Mouse (Mus musculus): Measurements from ENCODE around the gene Mfsd9.

Gene Mfsd9

DNA sequence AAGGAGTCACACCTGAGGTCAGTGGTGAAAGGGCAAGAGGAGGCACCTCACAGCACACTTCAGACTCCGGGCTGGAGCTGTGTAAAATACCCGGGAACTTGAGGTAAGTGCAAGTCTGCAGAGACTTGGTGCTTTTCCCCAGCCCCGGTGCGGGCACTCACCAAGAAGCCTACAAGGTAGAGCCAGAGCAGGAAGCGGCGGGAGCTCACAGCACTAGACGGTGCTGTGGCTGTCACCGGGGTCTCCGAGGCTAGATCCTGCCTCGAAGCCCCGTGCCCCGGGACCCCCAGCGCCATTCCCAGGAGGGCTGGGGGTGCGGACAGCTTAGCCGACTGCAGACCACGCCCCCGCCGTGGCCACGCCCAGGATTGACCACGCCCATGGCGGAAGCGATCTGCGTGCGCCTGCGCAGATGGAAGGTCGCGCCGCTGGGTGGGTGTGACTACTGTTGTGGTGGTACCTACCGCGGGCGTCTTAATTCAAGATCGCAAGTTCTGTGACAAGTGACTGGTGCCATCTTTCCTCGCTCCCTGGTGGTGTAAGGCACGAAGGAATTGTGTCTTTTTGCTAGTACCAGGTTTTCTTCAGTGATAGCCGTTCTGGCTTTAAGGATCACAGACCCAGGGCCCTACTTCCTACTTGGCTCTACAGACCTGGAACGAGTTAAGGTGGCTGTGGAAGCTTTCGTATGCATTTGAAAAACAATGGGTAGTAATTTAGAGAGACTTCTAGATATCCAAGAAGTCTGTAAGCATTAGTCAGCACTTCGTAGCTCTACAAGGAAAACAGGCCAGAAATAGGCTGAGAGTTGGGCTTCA, at the start of gene Mfsd9:
Mfsd9 (minus strand) TSS at position 364 of the 818 bp plus-strand sequence.
- DNase-seq (ENCODE audit: low spot score in 2 of 2) = peak; percentile 90 to 93

GRCm38 (mm10) chr1:40835468-40835867, 45.0 kb upstream of the Mfsd9 start:
- DNase-seq (ENCODE audit: low spot score in 2 of 2) = no peak

GRCm38 (mm10) chr1:40830712-40831507, 40.4 kb upstream of the Mfsd9 start:
- no peak for DNase-seq (ENCODE audit: low spot score in 2 of 2)

- no peak for DNase-seq (ENCODE audit: low spot score in 2 of 2)
Measured at GRCm38 (mm10) chr1:40829213-40829914, 38.9 kb upstream of the Mfsd9 start.

DNA sequence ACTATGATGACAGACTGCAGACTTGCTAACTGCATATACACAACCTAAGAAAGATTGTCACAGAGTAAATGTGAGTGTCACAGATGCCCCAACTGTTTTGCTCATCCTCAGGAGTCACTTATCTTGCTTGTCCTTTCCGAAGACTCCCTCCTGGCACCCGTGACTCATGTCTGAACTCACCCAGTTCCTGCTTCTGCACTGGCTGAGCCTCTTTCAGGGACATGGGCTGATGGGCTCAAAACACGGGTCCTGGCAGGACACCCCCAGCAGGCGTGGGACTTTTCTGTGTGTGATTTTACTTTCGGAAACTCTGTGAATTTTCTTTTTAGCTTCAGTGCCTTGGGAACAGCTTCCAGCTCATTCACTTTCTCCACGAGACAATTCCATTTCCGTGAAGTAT, 35.3 kb upstream of the Mfsd9 start:
- no peak for DNase-seq (ENCODE audit: low spot score in 2 of 2)

GRCm38 (mm10) chr1:40824936-40825335, 34.4 kb upstream of the Mfsd9 start:
- DNase-seq (ENCODE audit: low spot score in 2 of 2) = no peak

DNA sequence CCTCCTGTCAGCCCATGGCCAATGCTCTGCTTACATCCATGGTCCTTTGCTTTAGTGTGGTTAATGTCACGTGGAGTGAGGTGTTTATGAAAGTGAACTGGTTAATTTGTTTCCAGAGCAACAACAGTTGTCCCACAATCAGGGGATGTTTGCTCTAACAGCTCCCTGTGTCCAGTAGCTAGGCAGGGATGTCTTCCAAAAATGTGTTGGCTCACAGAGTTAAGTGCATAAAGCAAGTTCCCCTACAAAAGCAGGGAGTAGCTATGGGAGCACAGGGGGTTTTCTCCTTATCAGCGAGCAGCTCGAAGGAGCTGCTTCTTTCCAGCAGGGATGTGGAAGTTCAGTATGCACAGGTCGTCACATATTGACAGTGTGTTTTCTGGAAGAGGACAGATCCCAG, 34.0 kb upstream of the Mfsd9 start:
- DNase-seq (ENCODE audit: low spot score in 2 of 2) = no peak

GRCm38 (mm10) chr1:40815071-40815845, 24.8 kb upstream of the Mfsd9 start:
- no peak for DNase-seq (ENCODE audit: low spot score in 2 of 2)

- DNase-seq (ENCODE audit: low spot score in 2 of 2) = no peak
Measured at GRCm38 (mm10) chr1:40808643-40809042, 18.2 kb upstream of the Mfsd9 start.

- DNase-seq (ENCODE audit: low spot score in 2 of 2) = no peak
Measured at GRCm38 (mm10) chr1:40805891-40806290, 15.4 kb upstream of the Mfsd9 start.

- DNase-seq (ENCODE audit: low spot score in 2 of 2) = no peak
Measured at GRCm38 (mm10) chr1:40805351-40805750, 14.9 kb upstream of the Mfsd9 start, which contains the start of gene Tmem182. Gene Tmem182, plus strand, starts transcription at chr1:40805601.

DNA sequence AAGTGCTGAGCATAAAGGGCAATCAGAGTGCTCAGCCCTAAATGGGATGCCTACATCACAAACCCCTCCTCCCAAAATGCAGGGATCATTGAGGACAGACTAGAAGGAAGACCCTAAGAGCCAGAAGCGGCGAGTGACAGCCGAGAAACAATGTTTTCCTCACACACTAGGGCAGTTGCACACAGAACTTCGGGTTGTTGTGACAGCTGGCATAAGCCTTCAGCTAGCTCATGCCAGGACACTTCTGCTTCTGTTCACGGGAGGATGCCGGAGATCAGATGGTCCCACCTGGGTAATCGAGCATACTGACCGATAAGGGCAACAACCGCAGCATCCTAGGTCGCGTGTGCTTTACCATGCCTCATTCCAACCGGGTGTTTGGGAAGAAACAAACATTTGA, 13.6 kb upstream of the Mfsd9 start:
- DNase-seq (ENCODE audit: low spot score in 2 of 2) = no peak

DNA sequence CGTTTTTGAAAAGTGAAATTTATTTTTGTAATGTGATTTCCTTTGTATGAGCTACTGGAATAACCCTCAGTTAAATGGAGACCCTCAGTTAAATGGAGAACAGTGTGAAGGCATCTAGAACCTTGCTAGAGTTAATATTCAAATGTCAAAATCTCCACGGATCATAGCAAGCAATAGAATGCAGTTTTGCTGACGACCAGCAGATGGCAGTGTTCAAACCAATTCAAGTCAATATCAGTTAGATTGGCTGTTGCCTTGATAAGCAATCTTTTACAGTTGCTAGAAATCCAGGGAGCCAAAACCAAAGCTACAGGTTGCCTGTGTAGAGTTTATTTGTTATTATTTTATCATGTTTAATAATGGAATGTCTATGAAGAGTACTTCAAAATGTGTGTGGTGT, 12.3 kb upstream of the Mfsd9 start:
- DNase-seq (ENCODE audit: low spot score in 2 of 2) = peak; percentile 38 to 68

GRCm38 (mm10) chr1:40800908-40801307, 10.4 kb upstream of the Mfsd9 start:
- DNase-seq (ENCODE audit: low spot score in 2 of 2) = no peak

DNA sequence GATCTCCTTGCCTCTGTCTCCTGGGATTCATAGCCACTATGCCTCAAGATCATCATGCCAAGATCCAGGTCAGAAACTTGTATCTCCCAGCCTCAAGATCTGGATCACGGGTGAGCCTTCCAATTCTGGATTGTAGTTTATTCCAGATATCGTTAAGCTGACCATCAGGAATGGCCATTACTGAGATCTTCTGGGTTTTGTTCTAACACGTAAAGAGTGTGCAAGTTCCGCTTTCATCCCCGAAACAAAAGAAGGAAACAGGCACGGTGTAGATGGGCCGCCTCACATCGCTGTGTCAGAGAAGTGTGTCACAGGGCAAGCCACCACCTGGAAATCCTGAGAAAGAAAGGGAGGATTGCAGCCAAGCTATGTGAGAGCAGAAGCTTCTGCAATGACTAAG, 8.6 kb upstream of the Mfsd9 start:
- DNase-seq (ENCODE audit: low spot score in 2 of 2) = no peak

GRCm38 (mm10) chr1:40797348-40797747, 6.9 kb upstream of the Mfsd9 start:
- DNase-seq (ENCODE audit: low spot score in 2 of 2) = peak; percentile 44 to 67

DNA sequence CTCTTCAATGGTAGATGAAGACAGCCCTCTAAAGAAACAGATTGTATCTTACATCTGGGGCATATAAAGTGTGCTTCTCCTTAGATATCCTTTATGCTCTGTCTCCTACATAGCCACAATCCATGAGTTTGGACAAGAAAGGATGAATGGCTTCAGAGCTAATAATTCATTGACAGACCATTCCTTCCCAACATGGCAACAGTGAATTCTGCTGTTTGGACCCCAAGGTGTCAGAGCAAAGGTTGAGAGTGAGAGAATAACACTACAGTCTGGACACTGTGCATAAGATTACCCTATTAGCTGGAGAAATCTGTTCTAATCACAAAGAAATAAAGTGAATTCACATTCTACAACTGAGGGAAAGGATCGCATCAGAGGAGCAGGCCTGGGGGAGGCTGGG, 5.0 kb upstream of the Mfsd9 start:
- no peak for DNase-seq (ENCODE audit: low spot score in 2 of 2)

DNA sequence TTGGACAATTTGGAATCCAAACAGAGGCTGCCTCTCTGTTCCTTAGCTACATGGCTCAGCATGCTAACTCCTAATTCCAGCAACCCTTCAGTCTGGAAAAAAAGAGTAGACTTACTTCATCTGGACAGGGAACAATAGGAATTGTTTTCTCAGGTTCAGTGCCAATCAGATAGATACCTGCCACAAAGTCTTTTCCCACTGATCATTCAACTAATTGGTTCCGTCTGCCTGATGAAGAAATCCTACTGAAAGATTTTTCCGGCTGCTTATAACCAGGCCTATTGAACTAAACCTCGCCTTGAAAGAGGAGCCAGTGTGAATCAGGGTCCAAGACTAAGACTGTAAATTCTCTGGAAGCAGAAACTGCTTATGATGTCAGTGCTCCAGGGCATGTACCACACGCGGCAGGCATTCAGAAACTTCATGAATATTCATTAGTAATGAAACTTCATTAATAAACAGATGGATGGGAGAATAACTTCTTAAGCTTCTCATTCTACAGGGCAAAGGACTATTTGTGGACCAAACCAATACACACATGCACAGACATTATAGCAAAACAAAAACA, 737 bp downstream of the Mfsd9 start:
- no peak for DNase-seq (ENCODE audit: low spot score in 2 of 2)

- DNase-seq (ENCODE audit: low spot score in 2 of 2) = no peak
Measured at GRCm38 (mm10) chr1:40788956-40789355, 1.5 kb downstream of the Mfsd9 start.

- DNase-seq (ENCODE audit: low spot score in 2 of 2) = no peak
Measured at GRCm38 (mm10) chr1:40785876-40786445, 4.5 kb downstream of the Mfsd9 start.

DNA sequence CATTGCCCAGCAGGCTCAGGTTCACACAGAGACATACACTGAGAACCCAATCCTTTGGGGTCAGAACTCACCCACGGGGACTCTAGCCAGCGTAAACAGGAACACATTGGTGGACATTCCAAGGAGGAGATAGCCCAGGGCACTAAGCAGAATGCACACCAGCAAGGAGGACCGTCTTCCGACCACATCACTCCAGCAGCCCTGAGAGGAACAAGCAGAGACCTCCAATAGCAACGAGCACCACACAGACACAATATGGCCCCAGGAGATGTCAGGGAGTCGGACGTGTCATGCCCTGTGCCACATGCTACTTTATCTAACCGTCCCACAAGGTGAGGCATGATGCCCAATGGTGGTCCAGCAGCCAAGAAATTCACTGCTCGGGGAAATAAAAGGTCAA, 6.2 kb downstream of the Mfsd9 start:
- no peak for DNase-seq (ENCODE audit: low spot score in 2 of 2)

Data from frontal cortex, postnatal 36 days (tissue).